Mouse (Mus musculus) limb, embryonic 12.5 days (tissue): ENCODE data around the gene Spib. TPM values are rescaled to one million over a fixed set of nuclear protein-coding genes. Genes with fewer than 3 reads are reported as not detected.

Experiments used
- ATAC-seq: fragments of 200-750 bp; cut with Nextera tagmentation; 2 replicates; pipeline ENCODE4 v1.8.0; 2017; ENCODE audit warnings: low read depth, moderate TSS enrichment; ENCODE audit not compliant: insufficient number of reproducible peaks, insufficient read depth, low FRiP score, low TSS enrichment
- H3K27ac ChIP-seq: fragments of 300-500 bp; sonication (generic); 2 replicates; pipeline ENCODE4 v1.5.1; 2016; ENCODE audit warnings: mild to moderate bottlenecking, moderate library complexity
- H3K27me3 ChIP-seq: fragments of 300-500 bp; sonication (generic); 2 replicates; pipeline ENCODE4 v1.6.1; 2016; ENCODE audit warnings: mild to moderate bottlenecking, moderate library complexity
- H3K36me3 ChIP-seq: fragments of 300-500 bp; sonication (generic); 2 replicates; pipeline ENCODE4 v1.6.1; 2016; ENCODE audit warnings: mild to moderate bottlenecking, moderate library complexity
- H3K4me1 ChIP-seq: fragments of 300-500 bp; sonication (generic); replicated peaks from 2 replicates; pipeline ENCODE4 v1.6.1; 2016
- H3K4me2 ChIP-seq: fragments of 300-500 bp; sonication (generic); 2 replicates; pipeline ENCODE4 v1.6.1; 2016; ENCODE audit warnings: mild to moderate bottlenecking, moderate library complexity
- H3K4me3 ChIP-seq: fragments of 300-500 bp; sonication (generic); replicated peaks from 2 replicates; pipeline ENCODE4 v1.5.1; 2016; ENCODE audit warnings: mild to moderate bottlenecking
- H3K9ac ChIP-seq: fragments of 300-500 bp; sonication (generic); replicated peaks from 2 replicates; pipeline ENCODE4 v1.6.1; 2016; ENCODE audit warnings: mild to moderate bottlenecking, moderate library complexity
- H3K9me3 ChIP-seq: fragments of 300-500 bp; sonication (generic); 2 replicates; pipeline ENCODE4 v1.6.1; 2016; ENCODE audit warnings: mild to moderate bottlenecking, moderate library complexity
- WGBS: fragments of 180-500 bp; shearing (Covaris S2); methylation state at CpG from one replicate; pipeline ENCODE4 v1.1.7; 2016; 5-methylcytosine and 5-hydroxymethylcytosine counted together
- polyA plus RNA-seq: library from polyadenylated mRNA; unstranded; fragments of >200 nt; fragmentation: Nextera tagmentation; extraction: Ambion mirVana; gene quantifications from 2 replicates; pipeline ENCODE4 v1.2.1, GENCODE M21; 2016

Spib gene
- polyA plus RNA-seq, 1 experiment from 2014 or later, result 0.34 TPM

GRCm38 (mm10) chr7:44495992-44496770 is 35.7 kb downstream of the Spib start, which contains the start of the genes Emc10 and Fam71e1:
Gene Emc10 (minus strand): TSS chr7:44496529.
Gene Fam71e1 (plus strand): TSS chr7:44496581.
- Histone ChIP-seq H3K9ac (peak within 1 kb of the TSS; percentile 86), H3K27ac (peak within 1 kb of the TSS; percentile 96), H3K27me3 (peaks cover 15% of the 10 kb centered on the region), H3K9me3 (no peaks in the 10 kb centered on the region), H3K4me2 (peak within 1 kb of the TSS; percentile 76), H3K4me1 (peaks cover 20% of the 10 kb centered on the region), H3K4me3 (peak within 1 kb of the TSS; percentile 70), H3K36me3 (peaks cover 41% of the 10 kb centered on the region)
- WGBS, result under 1% methylated on average over 58 of the region's 58 CpGs
- ATAC-seq, result peak; percentile 96

GRCm38 (mm10) chr7:44495086-44495485 is 36.8 kb downstream of the Spib start:
- peaks cover 20% of the 10 kb centered on the region for H3K4me1 ChIP-seq
- H3K9me3 ChIP-seq, result no peaks in the 10 kb centered on the region
- peak overlapping the region; percentile 70 for H3K4me3 ChIP-seq
- H3K36me3 ChIP-seq, result peaks cover 52% of the 10 kb centered on the region
- ATAC-seq, result no peak
- H3K4me2 ChIP-seq, result peak overlapping the region; percentile 76
- H3K9ac ChIP-seq, result peak overlapping the region; percentile 86
- WGBS, result 88% methylated on average over 7 of the region's 7 CpGs
- H3K27ac ChIP-seq, result no peak overlapping the region
- peaks cover 5% of the 10 kb centered on the region for H3K27me3 ChIP-seq

- no peak for ATAC-seq
- Histone ChIP-seq H3K9me3 (no peaks in the 10 kb centered on the region), H3K27me3 (peaks cover 5% of the 10 kb centered on the region; the same call in 1 of the 2 replicates), H3K4me1 (peaks cover 20% of the 10 kb centered on the region), H3K4me3 (no peak overlapping the region), H3K36me3 (peaks cover 56% of the 10 kb centered on the region), H3K9ac (no peak overlapping the region), H3K27ac (no peak overlapping the region), H3K4me2 (no peak overlapping the region)
- 94% methylated on average over 12 of the region's 12 CpGs for WGBS
Measured at GRCm38 (mm10) chr7:44494681-44495080, 37.2 kb downstream of the Spib start.

- no peak overlapping the region for H3K4me2 ChIP-seq
- 94% methylated on average over 21 of the region's 21 CpGs for WGBS
- H3K9me3 ChIP-seq, result no peaks in the 10 kb centered on the region
- peaks cover 64% of the 10 kb centered on the region for H3K36me3 ChIP-seq
- no peak for ATAC-seq
- no peak overlapping the region for H3K9ac ChIP-seq
- peaks cover 17% of the 10 kb centered on the region for H3K4me1 ChIP-seq
- H3K27ac ChIP-seq, result no peak overlapping the region
- no peaks in the 10 kb centered on the region for H3K27me3 ChIP-seq
- H3K4me3 ChIP-seq, result no peak overlapping the region
Measured at GRCm38 (mm10) chr7:44492166-44492826, 39.6 kb downstream of the Spib start.

- Histone ChIP-seq H3K4me1 (peaks cover 14% of the 10 kb centered on the region), H3K27ac (no peak overlapping the region), H3K27me3 (no peaks in the 10 kb centered on the region), H3K9me3 (no peaks in the 10 kb centered on the region), H3K9ac (no peak overlapping the region), H3K4me3 (no peak overlapping the region), H3K36me3 (peaks cover 64% of the 10 kb centered on the region), H3K4me2 (no peak overlapping the region)
- no peak for ATAC-seq
- WGBS, result 93% methylated on average over 5 of the region's 5 CpGs
Measured at GRCm38 (mm10) chr7:44491391-44491790, 40.5 kb downstream of the Spib start.

- Histone ChIP-seq H3K4me1 (peaks cover 9% of the 10 kb centered on the region), H3K27me3 (no peaks in the 10 kb centered on the region), H3K4me3 (no peak overlapping the region), H3K9me3 (no peaks in the 10 kb centered on the region), H3K27ac (no peak overlapping the region), H3K36me3 (peaks cover 64% of the 10 kb centered on the region), H3K9ac (no peak overlapping the region), H3K4me2 (no peak overlapping the region)
- no peak for ATAC-seq
- 97% methylated on average over 4 of the region's 4 CpGs for WGBS
Measured at GRCm38 (mm10) chr7:44490281-44490680, 41.6 kb downstream of the Spib start.

- Histone ChIP-seq H3K4me3 (no peak overlapping the region), H3K4me2 (no peak overlapping the region), H3K9ac (no peak overlapping the region), H3K36me3 (peaks cover 51% of the 10 kb centered on the region), H3K27ac (no peak overlapping the region), H3K4me1 (no peaks in the 10 kb centered on the region), H3K27me3 (no peaks in the 10 kb centered on the region), H3K9me3 (no peaks in the 10 kb centered on the region)
- 89% methylated on average over 8 of the region's 8 CpGs for WGBS
- no peak for ATAC-seq
Measured at GRCm38 (mm10) chr7:44488545-44488944, 43.3 kb downstream of the Spib start.

GRCm38 (mm10) chr7:44487936-44488335 is 43.9 kb downstream of the Spib start:
- H3K4me2 ChIP-seq, result no peak overlapping the region
- H3K27ac ChIP-seq, result no peak overlapping the region
- no peaks in the 10 kb centered on the region for H3K9me3 ChIP-seq
- ATAC-seq, result no peak
- WGBS, result 87% methylated on average over 7 of the region's 7 CpGs
- H3K4me3 ChIP-seq, result no peak overlapping the region
- H3K27me3 ChIP-seq, result peaks cover 4% of the 10 kb centered on the region; the same call in 1 of the 2 replicates
- no peaks in the 10 kb centered on the region for H3K4me1 ChIP-seq
- peaks cover 45% of the 10 kb centered on the region for H3K36me3 ChIP-seq
- H3K9ac ChIP-seq, result no peak overlapping the region

GRCm38 (mm10) chr7:44486927-44487575 is 44.8 kb downstream of the Spib start:
- no peak overlapping the region for H3K4me2 ChIP-seq
- no peaks in the 10 kb centered on the region for H3K4me1 ChIP-seq
- no peak for ATAC-seq
- H3K36me3 ChIP-seq, result peaks cover 36% of the 10 kb centered on the region
- 67% methylated on average over 13 of the region's 13 CpGs for WGBS
- H3K4me3 ChIP-seq, result no peak overlapping the region
- H3K27me3 ChIP-seq, result peaks cover 13% of the 10 kb centered on the region; the same call in 1 of the 2 replicates
- H3K9ac ChIP-seq, result no peak overlapping the region
- H3K27ac ChIP-seq, result no peak overlapping the region
- H3K9me3 ChIP-seq, result no peaks in the 10 kb centered on the region

GRCm38 (mm10) chr7:44485572-44486195 is 46.2 kb downstream of the Spib start:
- no peak overlapping the region for H3K4me3 ChIP-seq
- 76% methylated on average over 6 of the region's 7 CpGs for WGBS
- no peak for ATAC-seq
- no peak overlapping the region for H3K4me2 ChIP-seq
- H3K36me3 ChIP-seq, result peaks cover 22% of the 10 kb centered on the region
- no peaks in the 10 kb centered on the region for H3K9me3 ChIP-seq
- no peak overlapping the region for H3K27ac ChIP-seq
- no peaks in the 10 kb centered on the region for H3K4me1 ChIP-seq
- no peak overlapping the region for H3K9ac ChIP-seq
- H3K27me3 ChIP-seq, result peaks cover 24% of the 10 kb centered on the region
